Mouse (Mus musculus): ENCODE results near the gene Rnf146. TPM values are rescaled to one million over a fixed set of nuclear protein-coding genes. Genes with fewer than 3 reads are reported as not detected.

The Rnf146 gene
- polyA plus RNA-seq, 1 experiment from 2014 or later = 54.1 TPM

DNA sequence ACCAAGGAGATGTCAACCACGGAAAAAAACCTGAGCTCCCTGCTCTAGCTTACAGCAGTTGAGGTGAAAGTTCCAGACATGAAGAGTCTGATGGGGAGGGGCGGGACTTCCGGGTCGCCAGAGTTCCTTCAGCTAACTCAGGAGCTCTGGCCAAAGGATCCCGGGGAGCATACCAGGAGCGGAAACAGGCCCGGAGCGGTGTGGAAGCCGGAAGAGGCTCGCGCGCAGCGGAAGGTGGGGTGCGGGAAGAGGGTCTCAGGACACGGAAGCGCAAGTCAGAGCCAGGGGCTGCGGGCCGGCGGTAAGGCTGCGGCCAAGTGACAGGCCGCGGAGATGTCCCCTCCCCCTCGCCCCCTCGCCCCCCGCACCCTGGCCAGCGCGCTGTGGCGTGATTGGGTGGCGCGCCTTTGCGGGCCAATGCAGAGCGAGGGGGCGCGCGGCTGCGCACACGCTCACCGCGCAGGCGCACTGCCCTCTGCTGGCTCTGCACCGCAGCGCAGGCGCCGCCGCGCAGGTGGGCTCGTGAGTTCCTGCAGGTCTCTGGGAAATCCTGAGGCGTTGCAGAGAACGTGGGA, 49.1 kb downstream of the Rnf146 start, which contains the start of gene Echdc1:
Gene Echdc1, plus strand, starts transcription at position 103 of the 575 bp plus-strand sequence.
- Histone ChIP-seq H3K9me3 (replicated peaks; ENCODE audit: control insufficient read depth, low read length) (no peaks in the 10 kb centered on the region), H3K4me1 (ENCODE audit: control insufficient read depth, insufficient read depth, low read length) (no peaks in the 10 kb centered on the region), H3K36me3 (replicated peaks; ENCODE audit: control insufficient read depth, insufficient read depth, low read depth, low read length) (no peaks in the 10 kb centered on the region), H3K27ac (replicated peaks; ENCODE audit: low read depth, low read length) (peak within 1 kb of the TSS; percentile 67), H3K4me2 (ENCODE audit: low read depth, low read length) (peak within 1 kb of the TSS; percentile 50), H3K27me3 (ENCODE audit: control insufficient read depth, insufficient read depth, low read length) (no peaks in the 10 kb centered on the region), H3K9ac (replicated peaks; ENCODE audit: low read length) (peak within 1 kb of the TSS; percentile 84), H3K4me3 (ENCODE audit: low read depth, low read length) (peak within 1 kb of the TSS; percentile 68)
- WGBS = under 1% methylated on average over 44 of the region's 49 CpGs
- peak; percentile 93 for DNase-seq (ENCODE audit: low spot score)
- ATAC-seq (replicated peaks; ENCODE audit: insufficient number of reproducible peaks, low FRiP score, low TSS enrichment, low read depth) = peak; percentile 99

- no peak overlapping the region for H3K4me3 ChIP-seq (ENCODE audit: low read depth, low read length)
- H3K27ac ChIP-seq (replicated peaks; ENCODE audit: low read depth, low read length) = no peak overlapping the region
- DNase-seq (ENCODE audit: low spot score) (no peak), ATAC-seq (replicated peaks; ENCODE audit: insufficient number of reproducible peaks, low FRiP score, low TSS enrichment, low read depth) (no peak)
- H3K27me3 ChIP-seq (ENCODE audit: control insufficient read depth, insufficient read depth, low read length) = no peaks in the 10 kb centered on the region
- H3K9me3 ChIP-seq (replicated peaks; ENCODE audit: control insufficient read depth, low read length) = no peaks in the 10 kb centered on the region
- WGBS = 79% methylated on average over 4 of the region's 4 CpGs
- no peak overlapping the region for H3K4me2 ChIP-seq (ENCODE audit: low read depth, low read length)
- no peaks in the 10 kb centered on the region for H3K4me1 ChIP-seq (ENCODE audit: control insufficient read depth, insufficient read depth, low read length)
- H3K36me3 ChIP-seq (replicated peaks; ENCODE audit: control insufficient read depth, insufficient read depth, low read depth, low read length) = no peaks in the 10 kb centered on the region
- no peak overlapping the region for H3K9ac ChIP-seq (replicated peaks; ENCODE audit: low read length)
Observed at GRCm38 (mm10) chr10:29311480-29312219, 50.6 kb downstream of the Rnf146 start.

DNA sequence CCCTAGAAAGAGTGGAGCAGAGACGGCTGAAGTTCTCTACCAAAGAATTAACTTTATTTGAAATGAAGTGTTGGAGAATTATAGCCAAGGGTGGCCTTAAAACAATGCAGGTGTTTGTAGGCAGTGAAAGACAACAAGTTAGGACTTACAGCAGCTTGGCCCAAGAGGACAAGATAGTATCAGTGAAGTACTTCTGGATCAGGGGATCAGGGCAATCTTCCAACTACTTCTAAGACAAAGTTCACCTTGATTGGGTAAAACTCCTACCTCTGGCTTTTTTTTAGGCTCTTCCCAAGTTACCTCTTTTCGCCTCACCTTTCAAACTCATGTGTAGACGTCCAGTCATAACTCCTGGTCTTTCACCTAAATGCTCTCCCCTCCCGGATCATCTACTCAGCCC, 60.0 kb downstream of the Rnf146 start:
- 87% methylated on average over 4 of the region's 4 CpGs for WGBS
- no peak for DNase-seq (ENCODE audit: low spot score)
- no peak for ATAC-seq (replicated peaks; ENCODE audit: insufficient number of reproducible peaks, low FRiP score, low TSS enrichment, low read depth)
- no peak overlapping the region for H3K4me2 ChIP-seq (ENCODE audit: low read depth, low read length)
- H3K27ac ChIP-seq (replicated peaks; ENCODE audit: low read depth, low read length) = no peak overlapping the region
- H3K27me3 ChIP-seq (ENCODE audit: control insufficient read depth, insufficient read depth, low read length) = no peaks in the 10 kb centered on the region
- no peak overlapping the region for H3K4me3 ChIP-seq (ENCODE audit: low read depth, low read length)
- H3K36me3 ChIP-seq (replicated peaks; ENCODE audit: control insufficient read depth, insufficient read depth, low read depth, low read length) = no peaks in the 10 kb centered on the region
- no peaks in the 10 kb centered on the region for H3K4me1 ChIP-seq (ENCODE audit: control insufficient read depth, insufficient read depth, low read length)
- no peaks in the 10 kb centered on the region for H3K9me3 ChIP-seq (replicated peaks; ENCODE audit: control insufficient read depth, low read length)
- no peak overlapping the region for H3K9ac ChIP-seq (replicated peaks; ENCODE audit: low read length)

Other genes with a start within 250 kb of the Rnf146 start
- gene Soga3, start 218.6 kb downstream of the Rnf146 start, polyA plus RNA-seq (2014; fragmentation: Nextera tagmentation; extraction: Ambion mirVana) = 7.8 and 10.0 TPM in 2 replicates
- 1.1 TPM in 1 of 2 replicates, not detected in the other for gene Gm49353, start 163.5 kb downstream of the Rnf146 start, polyA plus RNA-seq (2014; fragmentation: Nextera tagmentation; extraction: Ambion mirVana)
- 2.4 and 2.8 TPM in 2 replicates for gene 9330159F19Rik, start 150.8 kb downstream of the Rnf146 start, polyA plus RNA-seq (2014; fragmentation: Nextera tagmentation; extraction: Ambion mirVana)
- gene Echdc1, start 49.3 kb downstream of the Rnf146 start, polyA plus RNA-seq (2014; fragmentation: Nextera tagmentation; extraction: Ambion mirVana) = 24.8 and 24.9 TPM in 2 replicates
- 11.4 and 14.2 TPM in 2 replicates for gene Rspo3, start 173.4 kb upstream of the Rnf146 start, polyA plus RNA-seq (2014; fragmentation: Nextera tagmentation; extraction: Ambion mirVana)